Mouse (Mus musculus): ENCODE measurements around the gene Cdt1. TPM values are rescaled to one million over a fixed set of nuclear protein-coding genes. Genes with fewer than 3 reads are reported as not detected.

The Cdt1 gene
- total and polyA plus RNA-seq, 3 experiments = 46.0 to 67.3 (median 50.0) TPM

GRCm38 (mm10) chr8:122569329-122569728, 1.5 kb downstream of the Cdt1 start:
- no peak for DNase-seq (ENCODE audit: extremely low read depth)
- in situ Hi-C loops (cut with MboI; ENCODE audit: low pct_ligation_motif_present, low pct_unique_long_range_greater_than_20kb, low sequenced_read_pairs) (no loop called here), dilution Hi-C loops (cut with MboI; ENCODE audit: extremely low pct_ligation_motif_present, extremely low pct_unique_long_range_greater_than_20kb, low sequenced_read_pairs) (no loop called here)
- Histone ChIP-seq H3K79me2 (replicated peaks; ENCODE audit: control insufficient read depth, extremely low read depth, insufficient read depth, poor library complexity, severe bottlenecking) (peaks cover 13% of the 10 kb centered on the region), H3K9me3 (replicated peaks; ENCODE audit: low read length) (peaks cover 4% of the 10 kb centered on the region), H3K4me1 (ENCODE audit: control insufficient read depth in 1 of 2, insufficient read depth in 2 of 2) (peaks cover 10 to 47% of the 10 kb centered on the region in 2 experiments; a peak in 3 of 4 replicates), H3K27me3 (replicated peaks) (no peaks in the 10 kb centered on the region), H3K4me3 (replicated peaks in 1 of 3; ENCODE audit: low read depth in 2 of 3, low read length in 2 of 3, poor library complexity in 1 of 3) (peak overlapping the region; percentile 49 to 64 (median 55)), H3K36me3 (replicated peaks in 1 of 2; ENCODE audit: control insufficient read depth in 1 of 2, insufficient read depth in 1 of 2, low read length in 1 of 2) (peaks cover 37 to 69% of the 10 kb centered on the region in 2 experiments), H3K9ac (ENCODE audit: insufficient read depth, low read depth) (no peak overlapping the region), H3K4me2 (ENCODE audit: insufficient read depth, low read depth, poor library complexity, severe bottlenecking) (peak overlapping the region; percentile 46; the same call in 1 of the 2 replicates), H3K27ac (ENCODE audit: insufficient read depth, low read depth) (peak overlapping the region; percentile 26)
- TF ChIP-seq RAD21 (IDR thresholded peaks at IDR 0.05; ENCODE audit: low read depth, low read length) (no peak; the same call in 1 of the 2 replicates), ZKSCAN1 (IDR thresholded peaks at IDR 0.05; ENCODE audit: borderline replicate concordance, low read depth, low read length) (no peak), CHD1 (IDR thresholded peaks at IDR 0.05; ENCODE audit: low read depth, low read length) (no peak), CTCF (conservative IDR thresholded peaks at IDR 0.05 in 1 of 2, IDR thresholded peaks at IDR 0.05 in 1 of 2; ENCODE audit: low read depth in 2 of 2, low read length in 2 of 2) (peak in 1 of 2 experiments; percentile 31; a peak in 2 of 4 replicates), ELF1 (IDR thresholded peaks at IDR 0.05; ENCODE audit: low read depth, low read length) (no peak), PAX5 (IDR thresholded peaks at IDR 0.05; ENCODE audit: low read length) (no peak), BHLHE40 (IDR thresholded peaks at IDR 0.05; ENCODE audit: low read depth, low read length) (no peak), USF1 (IDR thresholded peaks at IDR 0.05; ENCODE audit: low read depth, low read length) (no peak), POLR2AphosphoS2 (IDR thresholded peaks at IDR 0.05; ENCODE audit: low read depth, low read length) (no peak), UBTF (IDR thresholded peaks at IDR 0.05; ENCODE audit: low read depth, low read length) (0 out of 2 replicates have a peak, but pooled peaks have one; percentile 38), MEF2A (IDR thresholded peaks at IDR 0.05; ENCODE audit: borderline replicate concordance, low read depth, low read length) (no peak)

GRCm38 (mm10) chr8:122569996-122570395, 2.2 kb downstream of the Cdt1 start:
- dilution Hi-C loops (cut with MboI; ENCODE audit: extremely low pct_ligation_motif_present, extremely low pct_unique_long_range_greater_than_20kb, low sequenced_read_pairs) = no loop called here

More at GRCm38 (mm10) chr8:122569996-122570395, 2.2 kb downstream of the Cdt1 start:
- Histone ChIP-seq H3K9me3 (replicated peaks; ENCODE audit: low read length) (no peaks in the 10 kb centered on the region), H3K9ac (ENCODE audit: insufficient read depth, low read depth) (no peak overlapping the region), H3K79me2 (replicated peaks; ENCODE audit: control insufficient read depth, extremely low read depth, insufficient read depth, poor library complexity, severe bottlenecking) (peaks cover 16% of the 10 kb centered on the region), H3K4me2 (ENCODE audit: insufficient read depth, low read depth, poor library complexity, severe bottlenecking) (no peak overlapping the region), H3K27ac (ENCODE audit: insufficient read depth, low read depth) (no peak overlapping the region), H3K36me3 (replicated peaks in 1 of 2; ENCODE audit: control insufficient read depth in 1 of 2, insufficient read depth in 1 of 2, low read length in 1 of 2) (peaks cover 42 to 69% of the 10 kb centered on the region in 2 experiments), H3K27me3 (replicated peaks) (no peaks in the 10 kb centered on the region), H3K4me1 (ENCODE audit: control insufficient read depth in 1 of 2, insufficient read depth in 2 of 2) (peaks cover 16 to 53% of the 10 kb centered on the region in 2 experiments), H3K4me3 (replicated peaks in 1 of 3; ENCODE audit: low read depth in 2 of 3, low read length in 2 of 3, poor library complexity in 1 of 3) (no peak overlapping the region)
- TF ChIP-seq ELF1 (IDR thresholded peaks at IDR 0.05; ENCODE audit: low read depth, low read length) (no peak), MAFK (IDR thresholded peaks at IDR 0.05; ENCODE audit: insufficient replicate concordance, low read length) (no peak), JUND (conservative IDR thresholded peaks at IDR 0.05; ENCODE audit: low read depth, low read length) (no peak), JUN (IDR thresholded peaks at IDR 0.05; ENCODE audit: insufficient read depth, low read depth, low read length) (no peak), SMC3 (IDR thresholded peaks at IDR 0.05; ENCODE audit: low read depth, low read length) (no peak), MXI1 (IDR thresholded peaks at IDR 0.05; ENCODE audit: low read depth, low read length) (no peak), ZC3H11A (IDR thresholded peaks at IDR 0.05; ENCODE audit: low read depth, low read length) (no peak), RAD21 (IDR thresholded peaks at IDR 0.05; ENCODE audit: low read depth, low read length) (no peak)
- no peak for DNase-seq (ENCODE audit: extremely low read depth)
- in situ Hi-C loops (cut with MboI; ENCODE audit: low pct_ligation_motif_present, low pct_unique_long_range_greater_than_20kb, low sequenced_read_pairs) = no loop called here

All from CH12.LX (cell line).